Mouse (Mus musculus) stomach, embryonic 14.5 days (tissue): ENCODE results near the gene Dusp16. TPM values are rescaled to one million over a fixed set of nuclear protein-coding genes. Genes with fewer than 3 reads are reported as not detected.

ENCODE experiments used
- ATAC-seq: fragments of 200-750 bp; cut with Nextera tagmentation; 2 replicates; pipeline ENCODE4 v1.8.0; 2017; ENCODE audit warnings: low read depth, moderate TSS enrichment; ENCODE audit not compliant: insufficient number of reproducible peaks, insufficient read depth, low FRiP score
- H3K27ac ChIP-seq: fragments of 300-500 bp; sonication (generic); 2 replicates; pipeline ENCODE4 v1.5.1; 2014; ENCODE audit warnings: mild to moderate bottlenecking, low read length, moderate library complexity, mixed read lengths
- H3K27me3 ChIP-seq: fragments of 300-500 bp; sonication (generic); 2 replicates; pipeline ENCODE4 v1.6.1; 2014; ENCODE audit warnings: low read length, control low read depth, mixed read lengths; ENCODE audit not compliant: control insufficient read depth, insufficient read depth
- H3K36me3 ChIP-seq: fragments of 300-500 bp; sonication (generic); 2 replicates; pipeline ENCODE4 v1.6.1; 2014; ENCODE audit warnings: mild to moderate bottlenecking, control low read depth, low read length, moderate library complexity, mixed read lengths; ENCODE audit not compliant: control insufficient read depth, insufficient read depth
- H3K4me1 ChIP-seq: fragments of 300-500 bp; sonication (generic); 2 replicates; pipeline ENCODE4 v1.6.1; 2014; ENCODE audit warnings: low read length, control low read depth, mixed read lengths; ENCODE audit not compliant: control insufficient read depth, insufficient read depth
- H3K4me2 ChIP-seq: fragments of 300-500 bp; sonication (generic); replicated peaks from 2 replicates; pipeline ENCODE4 v1.6.1; 2014; ENCODE audit warnings: low read depth, low read length, control low read depth
- H3K4me3 ChIP-seq: fragments of 300-500 bp; sonication (generic); 2 replicates; pipeline ENCODE4 v1.5.1; 2014; ENCODE audit warnings: low read depth, low read length, control low read depth
- H3K9ac ChIP-seq: fragments of 300-500 bp; sonication (generic); replicated peaks from 2 replicates; pipeline ENCODE4 v1.6.1; 2014; ENCODE audit warnings: low read depth, mild to moderate bottlenecking, control low read depth, low read length, moderate library complexity, mixed read lengths
- H3K9me3 ChIP-seq: fragments of 300-500 bp; sonication (generic); 2 replicates; pipeline ENCODE4 v1.6.1; 2016; ENCODE audit warnings: low read depth, low read length, control low read depth; ENCODE audit not compliant: control insufficient read depth
- WGBS: fragments of 180-500 bp; shearing (Covaris S2); extraction: QIAGEN DNeasy Blood & Tissue Kit; methylation state at CpG from one replicate; pipeline ENCODE4 v1.1.7; 2014; 5-methylcytosine and 5-hydroxymethylcytosine counted together
- polyA plus RNA-seq: library from polyadenylated mRNA; unstranded; fragments of >200 nt; fragmentation: Nextera tagmentation; extraction: Ambion mirVana; gene quantifications from 2 replicates; pipeline ENCODE4 v1.2.1, GENCODE M21; 2014

The Dusp16 gene
- polyA plus RNA-seq, 1 experiment from 2014 or later, result 19.2 TPM

DNA sequence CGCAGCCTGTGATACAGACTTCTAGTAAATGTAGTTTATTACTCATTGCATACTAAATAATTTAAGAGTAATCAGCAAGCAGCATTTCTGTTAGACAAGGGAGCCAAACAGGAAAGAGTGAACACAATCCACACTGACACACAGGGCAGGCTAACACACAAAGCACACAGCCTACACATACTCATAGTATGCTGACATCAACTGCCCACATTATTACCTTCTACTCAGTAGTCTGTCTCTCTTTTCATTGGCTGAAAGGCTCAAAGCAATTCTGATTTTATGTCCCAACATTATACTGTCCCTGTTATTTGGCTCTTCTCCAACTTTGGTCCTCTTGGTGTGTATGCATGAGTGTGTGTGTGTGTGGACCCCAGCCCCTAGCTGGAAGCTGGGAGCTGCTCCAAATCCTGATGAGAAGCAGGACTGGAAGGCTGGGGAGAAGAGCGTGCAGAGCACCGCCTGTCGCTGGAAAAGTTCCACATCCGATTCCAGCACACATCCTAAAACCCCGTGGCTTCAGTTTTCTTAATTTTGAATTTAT is 70.6 kb downstream of the Dusp16 start:
- no peaks in the 10 kb centered on the region for H3K27me3 ChIP-seq
- no peaks in the 10 kb centered on the region for H3K4me1 ChIP-seq
- no peak overlapping the region for H3K27ac ChIP-seq
- 0 out of 2 replicates have a peak, but pooled peaks have one; percentile 40 for ATAC-seq
- no peak overlapping the region for H3K9ac ChIP-seq
- H3K4me2 ChIP-seq, result no peak overlapping the region
- peaks cover 37% of the 10 kb centered on the region for H3K36me3 ChIP-seq
- no peaks in the 10 kb centered on the region for H3K9me3 ChIP-seq
- no peak overlapping the region for H3K4me3 ChIP-seq
- 82% methylated on average over 6 of the region's 6 CpGs for WGBS

DNA sequence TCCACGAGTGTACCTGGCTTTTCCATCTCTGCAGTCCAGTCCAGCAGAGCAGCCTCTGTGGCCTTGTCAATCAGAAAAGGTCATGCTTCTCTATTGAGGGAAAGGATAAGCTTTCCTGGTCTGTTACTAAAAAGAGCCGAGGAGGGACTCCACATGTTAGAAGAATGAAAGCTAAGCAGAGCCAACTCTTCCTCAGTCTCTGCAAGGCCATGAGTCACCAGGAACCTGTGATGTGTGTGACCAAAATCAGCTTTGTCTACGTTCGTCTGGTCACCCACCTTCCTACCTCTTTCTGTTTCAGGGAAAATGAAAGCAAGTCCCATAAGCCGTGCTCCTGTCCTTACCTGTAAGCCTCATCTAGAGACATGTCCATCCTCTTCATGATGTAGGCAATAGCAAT is 72.3 kb downstream of the Dusp16 start:
- no peak overlapping the region for H3K4me3 ChIP-seq
- 89% methylated on average over 5 of the region's 5 CpGs for WGBS
- H3K27ac ChIP-seq, result no peak overlapping the region
- no peaks in the 10 kb centered on the region for H3K4me1 ChIP-seq
- H3K9me3 ChIP-seq, result no peaks in the 10 kb centered on the region
- ATAC-seq, result no peak
- H3K4me2 ChIP-seq, result no peak overlapping the region
- no peak overlapping the region for H3K9ac ChIP-seq
- H3K36me3 ChIP-seq, result peaks cover 31% of the 10 kb centered on the region
- no peaks in the 10 kb centered on the region for H3K27me3 ChIP-seq

DNA sequence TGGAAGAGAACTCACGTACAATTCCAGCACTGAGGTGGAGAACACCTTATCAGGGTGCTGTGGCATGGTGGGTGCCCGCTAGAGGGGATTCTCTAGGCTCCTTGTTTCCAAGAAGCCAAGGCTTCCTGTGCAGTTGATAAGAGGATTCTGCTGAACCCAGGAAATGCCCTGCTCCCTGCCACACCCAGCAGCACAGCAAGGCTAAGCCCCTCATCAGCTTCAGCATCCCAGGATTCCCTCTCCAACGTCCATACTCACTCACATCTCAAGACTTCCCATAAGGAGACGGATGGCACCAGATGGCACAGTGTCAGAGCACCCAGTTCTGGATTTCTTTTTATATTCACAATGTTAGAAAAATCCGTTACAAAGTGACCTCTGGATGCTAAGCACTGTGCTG is 73.3 kb downstream of the Dusp16 start:
- ATAC-seq, result no peak
- H3K4me2 ChIP-seq, result no peak overlapping the region
- H3K9ac ChIP-seq, result no peak overlapping the region
- no peaks in the 10 kb centered on the region for H3K9me3 ChIP-seq
- H3K27me3 ChIP-seq, result no peaks in the 10 kb centered on the region
- no peak overlapping the region for H3K27ac ChIP-seq
- H3K4me1 ChIP-seq, result no peaks in the 10 kb centered on the region
- 89% methylated on average over 5 of the region's 5 CpGs for WGBS
- H3K4me3 ChIP-seq, result no peak overlapping the region
- H3K36me3 ChIP-seq, result peaks cover 27% of the 10 kb centered on the region

DNA sequence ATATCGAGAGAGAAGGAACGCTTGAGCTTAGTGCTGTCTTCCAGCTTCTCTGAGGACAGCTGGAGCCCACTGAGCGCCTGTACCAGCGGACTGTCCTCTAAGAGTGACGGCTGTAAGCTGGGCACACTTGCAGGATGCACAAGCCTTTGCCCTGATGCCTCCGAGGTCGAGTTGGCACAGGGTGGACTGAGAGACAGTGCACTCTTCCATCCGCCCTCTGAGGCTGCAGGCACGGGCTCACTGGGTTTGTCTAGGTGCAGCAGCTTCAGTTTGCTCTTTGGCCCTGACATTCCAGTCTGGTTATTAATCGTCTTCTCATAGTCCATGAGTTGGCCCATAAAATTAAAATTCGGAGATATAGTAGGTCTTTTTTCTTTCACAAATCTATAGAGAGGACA is 73.8 kb downstream of the Dusp16 start:
- H3K4me2 ChIP-seq, result no peak overlapping the region
- H3K4me3 ChIP-seq, result no peak overlapping the region
- no peaks in the 10 kb centered on the region for H3K27me3 ChIP-seq
- no peaks in the 10 kb centered on the region for H3K9me3 ChIP-seq
- WGBS, result 91% methylated on average over 11 of the region's 11 CpGs
- ATAC-seq, result no peak
- peaks cover 27% of the 10 kb centered on the region for H3K36me3 ChIP-seq
- no peak overlapping the region for H3K27ac ChIP-seq
- H3K9ac ChIP-seq, result no peak overlapping the region
- no peaks in the 10 kb centered on the region for H3K4me1 ChIP-seq

DNA sequence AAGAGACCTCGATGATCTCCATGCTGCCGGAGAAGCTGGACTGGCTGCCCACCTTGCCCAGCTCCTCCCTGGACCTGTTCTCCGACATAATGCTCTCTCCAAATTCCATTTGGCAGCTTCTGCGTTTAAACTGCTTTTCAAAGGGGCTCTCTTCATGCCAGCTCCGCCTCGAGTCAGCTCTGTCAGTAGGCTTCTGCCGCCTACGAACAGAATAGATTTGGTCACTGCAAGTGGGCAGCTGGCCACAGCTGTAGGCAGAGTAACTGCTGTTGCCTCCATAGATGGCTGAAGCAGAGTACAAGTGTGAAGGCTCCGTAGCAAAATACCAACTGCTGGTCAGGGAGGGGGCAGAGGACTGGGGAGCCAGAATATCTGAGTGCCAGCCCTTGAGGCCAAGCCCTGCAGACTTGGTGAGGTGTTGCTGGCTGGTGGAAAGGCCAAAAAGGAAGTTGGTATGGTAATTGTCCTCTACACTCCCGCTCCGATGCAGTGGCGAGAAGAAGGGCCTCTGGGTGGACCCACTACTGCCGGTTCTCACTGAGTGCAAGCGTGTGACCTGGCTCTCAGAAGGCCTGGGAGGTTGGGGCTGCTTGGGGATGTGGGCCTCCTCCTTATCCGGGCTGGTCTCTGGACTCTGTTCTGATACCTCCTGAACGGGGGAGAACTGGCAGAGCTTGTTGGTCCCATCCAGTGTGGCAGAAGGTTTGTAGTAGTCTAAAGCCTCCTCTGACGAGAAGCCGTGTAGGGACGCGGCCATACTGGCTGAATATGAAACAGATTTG is 74.3 kb downstream of the Dusp16 start:
- no peak overlapping the region for H3K27ac ChIP-seq
- no peaks in the 10 kb centered on the region for H3K4me1 ChIP-seq
- no peaks in the 10 kb centered on the region for H3K27me3 ChIP-seq
- peaks cover 25% of the 10 kb centered on the region for H3K36me3 ChIP-seq
- no peak for ATAC-seq
- 91% methylated on average over 20 of the region's 20 CpGs for WGBS
- H3K9me3 ChIP-seq, result no peaks in the 10 kb centered on the region
- H3K4me2 ChIP-seq, result no peak overlapping the region
- H3K9ac ChIP-seq, result no peak overlapping the region
- H3K4me3 ChIP-seq, result no peak overlapping the region

GRCm38 (mm10) chr6:134716168-134716587 is 76.2 kb downstream of the Dusp16 start:
- Histone ChIP-seq H3K4me2 (no peak overlapping the region), H3K9me3 (no peaks in the 10 kb centered on the region), H3K36me3 (peaks cover 21% of the 10 kb centered on the region), H3K9ac (no peak overlapping the region), H3K4me1 (no peaks in the 10 kb centered on the region), H3K4me3 (no peak overlapping the region), H3K27ac (no peak overlapping the region), H3K27me3 (no peaks in the 10 kb centered on the region)
- WGBS, result 69% methylated on average over 6 of the region's 6 CpGs
- no peak for ATAC-seq

GRCm38 (mm10) chr6:134713897-134714296 is 78.5 kb downstream of the Dusp16 start:
- 61% methylated on average over 1 of the region's 1 CpGs for WGBS
- H3K9me3 ChIP-seq, result no peaks in the 10 kb centered on the region
- H3K36me3 ChIP-seq, result peaks cover 15% of the 10 kb centered on the region
- no peak overlapping the region for H3K4me2 ChIP-seq
- H3K9ac ChIP-seq, result no peak overlapping the region
- H3K4me1 ChIP-seq, result no peaks in the 10 kb centered on the region
- no peak overlapping the region for H3K27ac ChIP-seq
- H3K4me3 ChIP-seq, result no peak overlapping the region
- ATAC-seq, result no peak
- H3K27me3 ChIP-seq, result no peaks in the 10 kb centered on the region

- Histone ChIP-seq H3K9ac (no peak overlapping the region), H3K27me3 (no peaks in the 10 kb centered on the region), H3K9me3 (no peaks in the 10 kb centered on the region), H3K4me2 (no peak overlapping the region), H3K4me3 (no peak overlapping the region), H3K4me1 (no peaks in the 10 kb centered on the region), H3K36me3 (peaks cover 11% of the 10 kb centered on the region), H3K27ac (no peak overlapping the region)
- ATAC-seq, result no peak
- WGBS, result 38% methylated on average over 3 of the region's 3 CpGs
Measured at GRCm38 (mm10) chr6:134713321-134713720, 79.1 kb downstream of the Dusp16 start.
